Mouse (Mus musculus) stomach, embryonic 14.5 days (tissue): Measurements from ENCODE around the gene Eif2a. TPM values are rescaled to one million over a fixed set of nuclear protein-coding genes. Genes with fewer than 3 reads are reported as not detected.

Source experiments
- ATAC-seq: fragments of 200-750 bp; cut with Nextera tagmentation; 2 replicates; pipeline ENCODE4 v1.8.0; 2017; ENCODE audit warnings: low read depth, moderate TSS enrichment; ENCODE audit not compliant: insufficient number of reproducible peaks, insufficient read depth, low FRiP score
- H3K27ac ChIP-seq: fragments of 300-500 bp; sonication (generic); 2 replicates; pipeline ENCODE4 v1.5.1; 2014; ENCODE audit warnings: mild to moderate bottlenecking, low read length, moderate library complexity, mixed read lengths
- H3K27me3 ChIP-seq: fragments of 300-500 bp; sonication (generic); 2 replicates; pipeline ENCODE4 v1.6.1; 2014; ENCODE audit warnings: low read length, control low read depth, mixed read lengths; ENCODE audit not compliant: control insufficient read depth, insufficient read depth
- H3K36me3 ChIP-seq: fragments of 300-500 bp; sonication (generic); 2 replicates; pipeline ENCODE4 v1.6.1; 2014; ENCODE audit warnings: mild to moderate bottlenecking, control low read depth, low read length, moderate library complexity, mixed read lengths; ENCODE audit not compliant: control insufficient read depth, insufficient read depth
- H3K4me1 ChIP-seq: fragments of 300-500 bp; sonication (generic); 2 replicates; pipeline ENCODE4 v1.6.1; 2014; ENCODE audit warnings: low read length, control low read depth, mixed read lengths; ENCODE audit not compliant: control insufficient read depth, insufficient read depth
- H3K4me2 ChIP-seq: fragments of 300-500 bp; sonication (generic); replicated peaks from 2 replicates; pipeline ENCODE4 v1.6.1; 2014; ENCODE audit warnings: low read depth, low read length, control low read depth
- H3K4me3 ChIP-seq: fragments of 300-500 bp; sonication (generic); 2 replicates; pipeline ENCODE4 v1.5.1; 2014; ENCODE audit warnings: low read depth, low read length, control low read depth
- H3K9ac ChIP-seq: fragments of 300-500 bp; sonication (generic); replicated peaks from 2 replicates; pipeline ENCODE4 v1.6.1; 2014; ENCODE audit warnings: low read depth, mild to moderate bottlenecking, control low read depth, low read length, moderate library complexity, mixed read lengths
- H3K9me3 ChIP-seq: fragments of 300-500 bp; sonication (generic); 2 replicates; pipeline ENCODE4 v1.6.1; 2016; ENCODE audit warnings: low read depth, low read length, control low read depth; ENCODE audit not compliant: control insufficient read depth
- WGBS: fragments of 180-500 bp; shearing (Covaris S2); extraction: QIAGEN DNeasy Blood & Tissue Kit; methylation state at CpG from one replicate; pipeline ENCODE4 v1.1.7; 2014; 5-methylcytosine and 5-hydroxymethylcytosine counted together
- polyA plus RNA-seq: library from polyadenylated mRNA; unstranded; fragments of >200 nt; fragmentation: Nextera tagmentation; extraction: Ambion mirVana; gene quantifications from 2 replicates; pipeline ENCODE4 v1.2.1, GENCODE M21; 2014

Gene Eif2a
- polyA plus RNA-seq, 1 experiment from 2014 or later = 56.1 TPM

GRCm38 (mm10) chr3:58503720-58504333 lies 21.8 kb upstream of the Eif2a start:
- Histone ChIP-seq H3K27ac (no peak overlapping the region), H3K4me3 (no peak overlapping the region), H3K27me3 (no peaks in the 10 kb centered on the region), H3K4me1 (no peaks in the 10 kb centered on the region), H3K9me3 (no peaks in the 10 kb centered on the region), H3K4me2 (no peak overlapping the region), H3K36me3 (no peaks in the 10 kb centered on the region), H3K9ac (no peak overlapping the region)
- 58% methylated on average over 3 of the region's 3 CpGs for WGBS
- no peak for ATAC-seq

GRCm38 (mm10) chr3:58504676-58505075 lies 20.9 kb upstream of the Eif2a start:
- Histone ChIP-seq H3K27me3 (no peaks in the 10 kb centered on the region), H3K4me2 (no peak overlapping the region), H3K4me3 (no peak overlapping the region), H3K9me3 (no peaks in the 10 kb centered on the region), H3K9ac (no peak overlapping the region), H3K4me1 (no peaks in the 10 kb centered on the region), H3K36me3 (no peaks in the 10 kb centered on the region), H3K27ac (no peak overlapping the region)
- ATAC-seq = no peak

GRCm38 (mm10) chr3:58508020-58508750 lies 17.4 kb upstream of the Eif2a start:
- ATAC-seq = no peak
- no peaks in the 10 kb centered on the region for H3K27me3 ChIP-seq
- H3K4me1 ChIP-seq = no peaks in the 10 kb centered on the region
- no peak overlapping the region for H3K4me3 ChIP-seq
- no peaks in the 10 kb centered on the region for H3K9me3 ChIP-seq
- H3K9ac ChIP-seq = no peak overlapping the region
- H3K4me2 ChIP-seq = no peak overlapping the region
- 86% methylated on average over 7 of the region's 7 CpGs for WGBS
- no peak overlapping the region for H3K27ac ChIP-seq
- H3K36me3 ChIP-seq = no peaks in the 10 kb centered on the region

GRCm38 (mm10) chr3:58511581-58511980 lies 14.0 kb upstream of the Eif2a start:
- H3K4me2 ChIP-seq = no peak overlapping the region
- ATAC-seq = no peak
- no peaks in the 10 kb centered on the region for H3K9me3 ChIP-seq
- no peaks in the 10 kb centered on the region for H3K27me3 ChIP-seq
- H3K4me1 ChIP-seq = no peaks in the 10 kb centered on the region
- no peaks in the 10 kb centered on the region for H3K36me3 ChIP-seq
- H3K9ac ChIP-seq = no peak overlapping the region
- H3K27ac ChIP-seq = no peak overlapping the region
- H3K4me3 ChIP-seq = no peak overlapping the region

- Histone ChIP-seq H3K9ac (no peak overlapping the region), H3K4me1 (no peaks in the 10 kb centered on the region), H3K27me3 (no peaks in the 10 kb centered on the region), H3K9me3 (no peaks in the 10 kb centered on the region), H3K4me3 (no peak overlapping the region), H3K36me3 (no peaks in the 10 kb centered on the region), H3K27ac (no peak overlapping the region), H3K4me2 (no peak overlapping the region)
- no peak for ATAC-seq
- WGBS = 57% methylated on average over 3 of the region's 3 CpGs
These were observed 12.9 kb upstream of the Eif2a start for GRCm38 (mm10) chr3:58512740-58513139.

- no peak for ATAC-seq
- Histone ChIP-seq H3K27ac (no peak overlapping the region), H3K4me1 (no peaks in the 10 kb centered on the region), H3K4me3 (no peak overlapping the region), H3K27me3 (no peaks in the 10 kb centered on the region), H3K9me3 (no peaks in the 10 kb centered on the region), H3K9ac (no peak overlapping the region), H3K36me3 (no peaks in the 10 kb centered on the region), H3K4me2 (no peak overlapping the region)
- 81% methylated on average over 4 of the region's 4 CpGs for WGBS
These were observed 12.1 kb upstream of the Eif2a start for GRCm38 (mm10) chr3:58513483-58513882.

GRCm38 (mm10) chr3:58515947-58516601 lies 9.5 kb upstream of the Eif2a start:
- Histone ChIP-seq H3K27me3 (no peaks in the 10 kb centered on the region), H3K4me1 (no peaks in the 10 kb centered on the region), H3K4me3 (no peak overlapping the region), H3K27ac (no peak overlapping the region), H3K36me3 (no peaks in the 10 kb centered on the region), H3K9me3 (no peaks in the 10 kb centered on the region), H3K4me2 (no peak overlapping the region), H3K9ac (no peak overlapping the region)
- WGBS = 58% methylated on average over 1 of the region's 1 CpGs
- ATAC-seq = no peak

- no peak overlapping the region for H3K27ac ChIP-seq
- no peaks in the 10 kb centered on the region for H3K9me3 ChIP-seq
- H3K4me2 ChIP-seq = no peak overlapping the region
- no peaks in the 10 kb centered on the region for H3K4me1 ChIP-seq
- H3K4me3 ChIP-seq = no peak overlapping the region
- no peak overlapping the region for H3K9ac ChIP-seq
- H3K27me3 ChIP-seq = no peaks in the 10 kb centered on the region
- ATAC-seq = no peak
- peaks cover 5% of the 10 kb centered on the region; the same call in 1 of the 2 replicates for H3K36me3 ChIP-seq
- 40% methylated on average over 7 of the region's 7 CpGs for WGBS
These were observed 9.0 kb upstream of the Eif2a start for GRCm38 (mm10) chr3:58516602-58516976.
